Mouse (Mus musculus) small intestine, adult 2 months (tissue): Measurements from ENCODE around the gene 2700081O15Rik.

Experiments used
- CTCF ChIP-seq: fragments of 200-500 bp; IDR thresholded peaks from 2 replicates; pipeline ENCODE4 v1.5.1; 2012; ENCODE audit warnings: low read depth, mild to moderate bottlenecking, control low read depth, inconsistent platforms, low read length, moderate library complexity, mixed read lengths; ENCODE audit not compliant: insufficient replicate concordance, insufficient read length; ENCODE audit errors: extremely low read depth
- POLR2A ChIP-seq: fragments of 200-500 bp; IDR thresholded peaks from 2 replicates; pipeline ENCODE4 v1.6.1; 2012; ENCODE audit warnings: low read depth, mild to moderate bottlenecking, control low read depth, inconsistent platforms, low read length, moderate library complexity

- TF ChIP-seq CTCF (no peak), POLR2A (no peak)
Measured at GRCm38 (mm10) chr19:7415916-7416833, 1.2 kb upstream of the 2700081O15Rik start.
